Mouse (Mus musculus): ENCODE measurements around the gene Cfap97d1.
A peak's percentile ranks its signal among the peaks of the same experiment; 100 is the strongest.

Cfap97d1 gene

DNA sequence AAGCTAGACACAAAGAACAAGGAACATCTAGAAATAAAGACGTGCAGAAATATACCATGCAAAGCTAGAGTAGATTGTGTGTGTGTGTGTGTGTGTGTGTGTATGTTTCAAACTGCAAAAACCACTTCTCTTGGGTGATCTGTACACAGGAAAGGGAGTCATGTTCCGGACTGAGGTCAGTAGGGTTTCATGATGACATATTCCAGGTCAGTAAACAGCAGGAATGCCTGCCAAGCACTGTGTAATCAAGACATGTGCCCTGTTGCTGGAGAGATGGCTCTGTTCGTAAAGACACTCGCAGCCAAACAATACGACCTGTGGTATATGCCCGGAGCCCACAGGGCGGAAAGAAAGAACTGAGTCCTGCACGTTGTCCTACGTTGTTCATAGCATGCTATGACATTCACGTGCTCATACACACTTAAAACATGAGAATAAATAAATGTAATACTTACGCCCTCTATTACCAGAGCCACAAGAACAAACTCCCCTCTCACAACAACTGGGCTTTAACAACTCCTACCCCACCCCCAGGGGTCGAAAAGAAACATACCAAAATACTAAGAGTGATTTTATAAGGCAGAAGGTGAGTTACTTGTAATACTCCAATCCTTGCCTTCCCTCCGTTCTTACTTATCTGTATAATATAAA lies 55.5 kb downstream of the Cfap97d1 start:
- no peak for DNase-seq

DNA sequence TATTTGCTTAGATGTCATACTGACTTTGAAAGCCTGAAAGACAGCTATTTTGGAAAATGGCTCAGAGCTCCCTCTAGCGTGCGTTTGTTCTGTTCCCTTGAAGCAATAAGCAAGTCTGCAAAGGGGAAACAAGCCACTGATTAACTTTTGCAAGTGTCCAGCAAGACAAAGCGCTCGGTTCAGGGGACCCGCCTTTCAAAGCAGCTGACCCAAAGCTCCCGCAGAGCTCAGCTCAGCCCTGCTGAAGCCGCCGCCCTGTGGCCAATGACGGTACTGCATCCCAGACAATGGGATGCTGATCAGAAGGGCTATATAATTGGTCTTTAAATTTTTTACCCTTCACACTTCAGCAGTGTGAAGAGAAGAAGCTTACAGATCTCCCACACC lies 56.1 kb downstream of the Cfap97d1 start:
- peak; percentile 87 for DNase-seq

- no peak for DNase-seq
Measured at GRCm38 (mm10) chr11:102040646-102041045, 56.6 kb downstream of the Cfap97d1 start.

- no peak for DNase-seq
Measured at GRCm38 (mm10) chr11:102041350-102041949, 57.4 kb downstream of the Cfap97d1 start, which contains the start of gene Cd300lg. Cd300lg (plus strand) TSS chr11:102041509.

Data from cerebellum, adult 9-10 months (tissue).